Mouse (Mus musculus) forebrain, embryonic 10.5 days (tissue): ENCODE measurements at regions not wholly inside any gene's neighbourhood (a gene's known extent, or its start where the extent isn't known, plus 50 kb on each side); places are given as distances from the start of the nearest gene placed in this dataset.
A peak's percentile ranks its signal among the peaks of the same experiment; 100 is the strongest.
"Not testable (repeated sequence)": the region's sequence is repeated elsewhere in the genome, so short reads cannot be mapped to it uniquely, and the experiment has no call there.

Experiments used
- DNase-seq: peaks from one replicate; pipeline ENCODE4 v3.0.0-alpha.2; 2017; ENCODE audit warnings: low spot score; ENCODE audit errors: extremely low spot score
- H3K27ac ChIP-seq: fragments of 300-500 bp; sonication (generic); 2 replicates; pipeline ENCODE4 v1.5.1; 2016; ENCODE audit warnings: mild to moderate bottlenecking
- H3K27me3 ChIP-seq: fragments of 300-500 bp; sonication (generic); 2 replicates; pipeline ENCODE4 v1.6.1; 2016; ENCODE audit warnings: mild to moderate bottlenecking; ENCODE audit not compliant: poor library complexity, severe bottlenecking
- H3K36me3 ChIP-seq: fragments of 300-500 bp; sonication (generic); replicated peaks from 2 replicates; pipeline ENCODE4 v1.6.1; 2016; ENCODE audit warnings: mild to moderate bottlenecking, moderate library complexity
- H3K4me1 ChIP-seq: fragments of 300-500 bp; sonication (generic); 2 replicates; pipeline ENCODE4 v1.6.1; 2016
- H3K4me3 ChIP-seq: fragments of 300-500 bp; sonication (generic); 2 replicates; pipeline ENCODE4 v1.5.1; 2016; ENCODE audit warnings: mild to moderate bottlenecking, moderate library complexity
- H3K9me3 ChIP-seq: fragments of 300-500 bp; sonication (generic); 2 replicates; pipeline ENCODE4 v1.6.1; 2016; ENCODE audit warnings: mild to moderate bottlenecking, moderate library complexity
- WGBS: fragments of 180-500 bp; shearing (Covaris S2); methylation state at CpG from one replicate; pipeline ENCODE4 v1.1.7; 2016; 5-methylcytosine and 5-hydroxymethylcytosine counted together

- no peaks in the 10 kb centered on the region for H3K36me3 ChIP-seq
- no peaks in the 10 kb centered on the region for H3K9me3 ChIP-seq
- WGBS = 74% methylated on average over 14 of the region's 14 CpGs
- H3K4me3 ChIP-seq = no peak overlapping the region
- DNase-seq = no peak
- peaks cover 7% of the 10 kb centered on the region; the same call in 1 of the 2 replicates for H3K4me1 ChIP-seq
- 0 out of 2 replicates have a peak, but pooled peaks cover 5% of the 10 kb centered on the region for H3K27me3 ChIP-seq
- no peak overlapping the region for H3K27ac ChIP-seq
Measured at GRCm38 (mm10) chr12:29062025-29062637, 310.5 kb downstream of the Eipr1 start.

- Histone ChIP-seq H3K4me3 (no peak overlapping the region), H3K4me1 (peaks cover 7% of the 10 kb centered on the region; the same call in 1 of the 2 replicates), H3K27me3 (0 out of 2 replicates have a peak, but pooled peaks cover 5% of the 10 kb centered on the region), H3K27ac (no peak overlapping the region), H3K9me3 (no peaks in the 10 kb centered on the region), H3K36me3 (no peaks in the 10 kb centered on the region)
- DNase-seq = no peak
- 90% methylated on average over 3 of the region's 3 CpGs for WGBS
Measured at GRCm38 (mm10) chr12:29062801-29063200, 311.2 kb downstream of the Eipr1 start.

GRCm38 (mm10) chr12:29068180-29068579 is 316.6 kb downstream of the Eipr1 start:
- no peak for DNase-seq

GRCm38 (mm10) chr12:29075096-29075852 is 323.7 kb downstream of the Eipr1 start:
- peaks cover 15% of the 10 kb centered on the region; the same call in 1 of the 2 replicates for H3K4me1 ChIP-seq
- WGBS = 79% methylated on average over 10 of the region's 10 CpGs
- H3K27ac ChIP-seq = no peak overlapping the region
- H3K36me3 ChIP-seq = no peaks in the 10 kb centered on the region
- H3K27me3 ChIP-seq = no peaks in the 10 kb centered on the region
- no peak overlapping the region for H3K4me3 ChIP-seq
- H3K9me3 ChIP-seq = no peaks in the 10 kb centered on the region
- DNase-seq = no peak

More at GRCm38 (mm10) chr12:29068180-29068579, 316.6 kb downstream of the Eipr1 start:
- no peaks in the 10 kb centered on the region for H3K9me3 ChIP-seq
- 25% methylated on average over 5 of the region's 5 CpGs for WGBS
- H3K4me1 ChIP-seq = no peaks in the 10 kb centered on the region
- H3K36me3 ChIP-seq = no peaks in the 10 kb centered on the region
- H3K27me3 ChIP-seq = 0 out of 2 replicates have a peak, but pooled peaks cover 5% of the 10 kb centered on the region
- no peak overlapping the region for H3K27ac ChIP-seq
- no peak overlapping the region for H3K4me3 ChIP-seq

- H3K36me3 ChIP-seq = no peaks in the 10 kb centered on the region
- no peaks in the 10 kb centered on the region for H3K9me3 ChIP-seq
- no peak overlapping the region for H3K27ac ChIP-seq
- H3K4me3 ChIP-seq = no peak overlapping the region
- no peaks in the 10 kb centered on the region for H3K27me3 ChIP-seq
- H3K4me1 ChIP-seq = peaks cover 15% of the 10 kb centered on the region; the same call in 1 of the 2 replicates
- no peak for DNase-seq
- 47% methylated on average over 1 of the region's 1 CpGs for WGBS
Measured at GRCm38 (mm10) chr12:29076606-29077005, 325.0 kb downstream of the Eipr1 start.

- Histone ChIP-seq H3K4me1 (peaks cover 27% of the 10 kb centered on the region), H3K4me3 (no peak overlapping the region), H3K36me3 (no peaks in the 10 kb centered on the region), H3K27me3 (no peaks in the 10 kb centered on the region), H3K27ac (no peak overlapping the region), H3K9me3 (no peaks in the 10 kb centered on the region)
- WGBS = 98% methylated on average over 1 of the region's 1 CpGs
- DNase-seq = no peak
Measured at GRCm38 (mm10) chr12:29079011-29079410, 327.4 kb downstream of the Eipr1 start.

- Histone ChIP-seq H3K36me3 (no peaks in the 10 kb centered on the region), H3K4me1 (peaks cover 15% of the 10 kb centered on the region), H3K4me3 (no peak overlapping the region), H3K9me3 (no peaks in the 10 kb centered on the region), H3K27ac (peak overlapping the region; percentile 58), H3K27me3 (no peaks in the 10 kb centered on the region)
- no peak for DNase-seq
- 77% methylated on average over 13 of the region's 13 CpGs for WGBS
Measured at GRCm38 (mm10) chr12:29083426-29084221, 332.0 kb downstream of the Eipr1 start.

- H3K27ac ChIP-seq, H3K36me3 ChIP-seq, H3K27me3 ChIP-seq, H3K4me3 ChIP-seq, H3K9me3 ChIP-seq, DNase-seq: not testable (repeated sequence)
- H3K4me1 ChIP-seq = peaks cover 25% of the 10 kb centered on the region
- 64% methylated on average over 2 of the region's 2 CpGs for WGBS
Measured at GRCm38 (mm10) chr12:29087245-29087644, 335.6 kb downstream of the Eipr1 start.

GRCm38 (mm10) chr12:29089634-29090033 is 338.0 kb downstream of the Eipr1 start:
- Histone ChIP-seq H3K9me3 (no peaks in the 10 kb centered on the region), H3K4me1 (peaks cover 13% of the 10 kb centered on the region; the same call in 1 of the 2 replicates), H3K27me3 (peaks cover 22% of the 10 kb centered on the region), H3K36me3 (no peaks in the 10 kb centered on the region), H3K27ac (0 out of 2 replicates have a peak overlapping the region, but pooled peaks have one; percentile 26), H3K4me3 (no peak overlapping the region)
- 69% methylated on average over 3 of the region's 3 CpGs for WGBS
- DNase-seq = no peak

GRCm38 (mm10) chr12:29090451-29090850 is 338.8 kb downstream of the Eipr1 start:
- Histone ChIP-seq H3K36me3 (no peaks in the 10 kb centered on the region), H3K27ac (no peak overlapping the region), H3K4me1 (peaks cover 21% of the 10 kb centered on the region), H3K27me3 (peaks cover 23% of the 10 kb centered on the region), H3K9me3 (no peaks in the 10 kb centered on the region), H3K4me3 (no peak overlapping the region)
- 83% methylated on average over 5 of the region's 5 CpGs for WGBS
- no peak for DNase-seq

GRCm38 (mm10) chr12:29095406-29096032 is 343.9 kb downstream of the Eipr1 start:
- WGBS = 9% methylated on average over 1 of the region's 1 CpGs
- peak overlapping the region; percentile 76 for H3K27ac ChIP-seq
- peaks cover 34% of the 10 kb centered on the region for H3K27me3 ChIP-seq
- no peaks in the 10 kb centered on the region for H3K9me3 ChIP-seq
- peak; percentile 16 for DNase-seq
- peak overlapping the region; percentile 31 for H3K4me3 ChIP-seq
- H3K4me1 ChIP-seq = peaks cover 28% of the 10 kb centered on the region
- H3K36me3 ChIP-seq = no peaks in the 10 kb centered on the region
